Mouse (Mus musculus) layer of hippocampus, postnatal 10 days (tissue): ENCODE measurements around the gene Krt222. TPM values are rescaled to one million over a fixed set of nuclear protein-coding genes. Genes with fewer than 3 reads are reported as not detected.

Experiments used
- DNase-seq, 2 experiments: peaks; one replicate each; pipeline ENCODE4 v3.0.0; 2021; ENCODE audit warnings: low spot score in 2 of 2
- total RNA-seq, 2 experiments: library from RNA; stranded (reverse); gene quantifications; 2 replicates each; pipeline ENCODE4 v1.2.3; 2021

Gene Krt222
- total RNA-seq, 2 experiments from 2014 or later: 24.0 to 25.7 TPM

DNA sequence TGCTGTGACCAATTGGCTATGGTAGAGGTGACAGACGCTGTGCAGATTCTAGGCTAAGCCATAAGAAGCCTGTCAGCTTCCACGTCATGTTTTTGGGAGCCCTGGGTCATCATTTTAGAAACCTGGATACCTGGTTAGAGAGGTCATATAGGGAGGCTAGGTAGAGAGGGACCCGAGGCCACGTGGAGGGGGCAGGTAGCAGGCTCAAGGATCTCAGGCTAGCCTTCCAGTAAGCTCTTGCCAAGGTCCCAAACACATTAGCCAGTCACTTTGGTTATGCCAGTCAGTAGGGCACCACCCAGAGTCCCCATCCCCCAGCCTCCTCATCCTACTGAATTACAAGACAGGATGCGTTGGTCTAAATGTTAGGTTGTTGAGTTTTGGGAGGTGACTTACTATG, 1.8 kb downstream of the Krt222 start:
- DNase-seq: no peak

DNA sequence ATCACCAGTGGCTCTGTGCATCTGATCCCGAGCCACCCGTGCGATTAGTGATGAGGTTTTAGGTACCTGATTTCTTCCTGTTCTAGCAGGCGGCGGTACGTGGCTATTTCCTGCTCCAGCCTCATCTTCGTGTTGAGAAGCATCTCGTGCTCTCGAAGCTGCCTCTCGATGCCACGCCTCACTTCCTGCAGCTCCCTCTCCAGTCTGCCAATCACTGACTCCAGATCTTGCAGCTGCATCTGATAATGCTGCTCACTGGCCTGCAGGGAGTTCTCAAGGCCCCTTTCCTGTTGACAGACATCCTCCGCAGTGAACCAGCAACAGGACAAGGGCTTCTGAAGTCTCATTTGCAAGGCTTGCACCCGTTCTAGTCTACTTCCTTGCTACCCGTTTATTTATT, 5.4 kb downstream of the Krt222 start:
- no peak for DNase-seq

DNA sequence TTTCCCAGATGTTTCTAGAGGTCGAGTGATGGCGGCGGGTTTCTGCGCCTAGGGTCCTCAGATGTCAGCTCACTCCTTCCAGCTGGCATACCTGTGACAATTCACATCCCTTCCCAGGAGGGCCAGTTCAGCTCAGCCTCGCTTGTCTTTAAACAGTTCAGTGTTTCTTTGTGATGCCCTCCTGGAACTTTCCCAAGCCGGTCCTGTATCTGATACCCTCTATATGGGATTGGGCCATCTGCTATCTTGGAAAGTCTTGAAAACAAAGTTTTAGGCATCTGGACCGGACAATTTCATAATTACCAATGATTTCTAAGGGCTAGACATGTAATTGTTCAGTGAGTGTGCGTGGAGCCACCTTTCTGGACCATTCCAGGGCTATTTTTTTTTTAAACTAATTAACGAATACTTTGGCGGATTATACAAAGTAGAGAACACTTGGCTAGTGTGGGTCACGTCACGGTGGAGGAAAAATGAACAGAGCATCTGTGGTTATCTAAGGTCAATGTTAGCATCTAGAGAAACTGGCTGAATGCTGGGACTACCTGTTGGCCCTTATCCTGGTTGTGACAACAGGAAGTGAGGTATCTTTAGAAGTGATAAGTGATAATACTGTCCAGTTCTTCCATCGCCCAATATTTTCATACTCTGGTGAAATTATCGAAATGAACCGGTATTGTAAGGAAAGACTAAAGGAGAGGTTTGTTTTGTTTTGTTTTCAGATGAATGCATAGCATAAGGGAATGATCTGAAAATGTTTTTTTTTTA, 12.7 kb downstream of the Krt222 start:
- DNase-seq: no peak

DNA sequence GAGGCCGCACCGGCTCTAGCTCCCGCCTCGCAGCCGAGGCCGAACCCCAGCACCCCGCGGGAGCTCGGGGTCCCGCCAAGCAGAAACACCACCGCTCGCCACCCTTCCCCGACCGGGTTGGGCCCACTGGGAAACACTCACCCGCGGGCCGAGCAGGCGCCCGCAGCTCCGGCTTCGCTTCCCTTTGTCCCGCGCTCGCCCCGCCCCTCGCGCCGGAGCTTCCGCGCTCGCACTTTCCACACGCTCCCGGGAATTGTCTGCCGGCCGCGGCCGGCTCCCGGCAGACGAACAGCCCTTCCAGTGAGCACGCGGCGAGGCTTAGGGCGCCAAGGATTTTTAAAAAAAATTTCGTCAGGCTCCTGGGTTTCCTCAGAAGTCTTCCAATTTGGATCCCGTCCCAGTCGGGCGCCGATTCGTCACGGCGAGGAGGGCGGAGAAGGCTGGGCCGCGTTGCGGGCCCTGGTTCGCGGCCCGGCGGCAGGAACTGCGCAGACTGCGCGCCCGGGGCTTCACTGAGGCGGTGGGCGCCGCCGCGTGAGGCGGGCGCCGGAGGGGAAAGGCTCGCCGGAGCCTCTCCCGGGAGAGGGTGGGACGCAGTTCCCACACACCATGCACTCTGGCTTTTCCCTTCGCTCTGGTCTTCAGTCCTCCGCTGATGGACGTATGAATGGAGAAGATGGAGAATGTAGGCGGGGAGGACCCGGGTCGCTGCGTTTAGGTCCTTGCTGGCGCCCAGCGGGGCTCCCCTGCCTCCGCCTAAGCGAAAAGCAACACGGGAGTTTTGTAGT, 13.4 kb downstream of the Krt222 start, which contains the start of gene Smarce1:
Smarce1 (minus strand) TSS at position 757 of the 788 bp plus-strand sequence.
- peak; percentile 78 to 85 for DNase-seq

DNA sequence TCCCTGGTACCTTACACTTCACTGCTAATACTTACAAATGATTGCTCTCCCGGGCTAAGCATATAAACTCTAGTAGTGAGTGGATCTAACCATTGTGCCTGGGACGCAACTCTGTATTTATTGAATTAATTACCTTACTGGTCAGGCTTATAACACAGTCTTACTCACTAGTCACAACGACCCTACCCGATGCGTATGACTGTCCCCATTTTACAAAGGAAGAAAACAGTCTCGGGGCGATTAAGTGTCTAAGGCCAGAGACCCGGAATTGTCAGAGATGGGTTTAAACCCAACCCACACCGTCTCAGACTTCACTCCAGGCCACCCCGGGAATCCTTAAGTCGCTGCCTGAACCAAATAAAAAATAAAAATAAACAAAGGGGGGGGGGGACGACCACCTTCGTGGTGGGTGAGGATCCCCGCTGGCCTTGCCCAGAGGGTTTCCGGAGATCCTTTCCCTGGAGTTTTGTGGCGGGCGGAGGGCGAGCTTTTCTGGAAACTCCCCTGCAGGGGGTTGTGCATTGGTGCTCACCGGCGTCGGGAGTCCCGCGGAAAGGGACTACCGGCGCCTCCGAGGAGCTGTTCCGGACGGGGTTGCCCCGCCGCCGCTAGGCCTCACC, 14.1 kb downstream of the Krt222 start:
- DNase-seq: peak in 1 of 2 experiments; percentile 23

DNA sequence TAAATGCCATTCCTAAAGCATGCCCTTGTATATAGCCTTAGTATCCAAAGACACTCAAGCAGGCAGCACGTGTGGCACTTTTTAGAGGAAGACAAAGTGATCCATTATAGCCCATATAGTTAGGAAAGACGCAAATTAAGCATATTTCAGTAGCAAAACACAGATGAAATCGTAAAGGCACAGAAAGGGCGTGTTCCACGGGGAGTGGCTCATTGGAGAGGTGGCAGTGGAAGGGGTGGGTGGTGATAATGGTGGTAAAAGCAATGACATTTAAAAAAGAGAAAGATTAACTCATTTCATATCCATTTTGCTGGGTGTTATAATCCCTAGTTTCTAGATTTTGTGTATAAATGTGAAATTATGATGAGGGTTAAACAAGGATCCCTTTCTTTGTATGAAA, 17.6 kb downstream of the Krt222 start:
- DNase-seq: no peak

DNA sequence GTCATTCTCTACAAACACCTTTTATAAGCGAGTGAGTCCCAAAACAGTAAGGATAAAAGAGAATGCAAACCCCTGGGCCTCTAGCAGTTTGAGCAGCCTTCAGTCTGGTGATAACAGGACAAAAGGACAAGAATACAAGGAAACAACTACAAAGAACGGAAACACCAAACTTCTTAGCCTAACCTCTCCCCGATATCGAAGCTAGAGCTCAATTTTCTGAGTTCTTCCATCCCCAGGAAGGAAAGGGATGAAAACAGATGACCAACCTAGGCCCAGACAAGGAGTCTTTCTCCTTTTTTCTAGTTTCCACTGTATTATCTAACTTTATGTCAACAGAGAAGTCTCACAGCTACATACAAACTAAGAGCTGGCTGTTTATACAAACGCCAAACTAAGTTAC, 20.6 kb downstream of the Krt222 start:
- no peak for DNase-seq

DNA sequence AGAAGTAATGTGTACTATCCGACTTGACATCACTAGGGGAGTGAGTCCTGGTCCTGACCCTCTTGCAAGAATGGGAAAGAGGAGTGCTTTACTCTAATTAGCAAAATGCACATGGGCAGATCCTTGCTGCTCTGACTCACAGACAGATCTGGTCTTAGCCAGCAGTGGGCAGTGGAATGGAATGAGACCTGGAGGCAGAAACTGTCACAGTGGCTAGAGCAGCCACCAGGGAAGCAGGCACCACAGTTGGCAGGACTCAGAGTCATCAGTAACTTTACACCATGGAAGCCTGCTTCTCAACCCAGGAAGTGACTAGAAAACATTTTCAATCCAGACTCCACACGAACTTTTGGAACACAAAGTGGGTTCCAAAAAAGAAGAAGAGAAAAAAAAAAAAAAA, 22.1 kb downstream of the Krt222 start:
- no peak for DNase-seq

DNA sequence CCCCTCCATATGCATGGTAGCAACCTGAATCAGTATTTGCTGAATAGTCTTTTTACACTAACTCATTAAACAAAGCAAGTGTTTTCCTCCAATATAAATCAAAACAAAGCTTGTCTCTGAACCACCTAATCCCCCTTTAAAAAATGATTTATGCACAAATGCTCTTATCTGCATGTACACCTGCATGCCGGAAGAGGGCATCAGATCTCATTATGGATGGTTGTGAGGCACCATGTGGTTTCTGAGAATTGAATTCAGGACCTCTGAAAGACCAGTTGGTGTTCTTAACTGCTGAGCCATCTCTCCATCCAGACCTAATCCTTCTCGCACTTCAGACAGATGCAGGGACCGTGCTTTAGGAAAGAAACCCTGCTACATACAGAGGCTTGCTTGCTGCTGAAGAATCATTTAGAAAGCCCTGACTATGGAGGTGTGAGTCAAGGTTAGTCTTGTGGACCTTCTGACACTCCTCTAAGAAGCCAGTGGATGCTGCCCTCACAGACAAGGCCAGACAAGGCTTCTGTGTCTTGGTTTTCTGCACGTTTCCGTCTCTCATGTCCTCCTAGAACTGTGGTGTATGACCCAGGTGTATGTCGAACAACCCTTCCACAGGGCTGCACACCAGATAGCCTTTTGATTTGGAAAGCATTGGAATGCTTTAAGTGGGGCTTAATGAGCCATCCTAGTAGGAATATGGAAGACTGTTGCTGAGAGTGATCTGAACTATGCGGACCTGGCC, 26.5 kb downstream of the Krt222 start:
- no peak for DNase-seq

DNA sequence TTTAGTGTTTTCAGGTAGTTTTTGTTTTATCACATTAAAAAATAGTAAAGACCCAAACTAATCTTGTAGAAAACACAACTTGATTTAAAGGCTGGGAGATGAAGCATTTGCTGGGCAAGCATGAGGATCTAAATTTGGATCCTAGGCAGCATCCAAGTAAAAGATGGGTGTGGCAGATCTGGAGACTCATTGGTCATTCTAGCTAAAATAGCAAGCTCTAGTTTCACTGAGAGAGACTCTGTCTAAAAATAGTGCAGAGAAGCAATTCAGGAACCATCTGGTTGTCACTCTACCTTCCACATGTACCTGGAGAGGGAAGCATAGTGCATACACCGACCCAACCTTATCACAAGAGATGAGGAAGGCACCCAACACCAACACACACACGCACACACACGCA, 27.7 kb downstream of the Krt222 start:
- no peak for DNase-seq

DNA sequence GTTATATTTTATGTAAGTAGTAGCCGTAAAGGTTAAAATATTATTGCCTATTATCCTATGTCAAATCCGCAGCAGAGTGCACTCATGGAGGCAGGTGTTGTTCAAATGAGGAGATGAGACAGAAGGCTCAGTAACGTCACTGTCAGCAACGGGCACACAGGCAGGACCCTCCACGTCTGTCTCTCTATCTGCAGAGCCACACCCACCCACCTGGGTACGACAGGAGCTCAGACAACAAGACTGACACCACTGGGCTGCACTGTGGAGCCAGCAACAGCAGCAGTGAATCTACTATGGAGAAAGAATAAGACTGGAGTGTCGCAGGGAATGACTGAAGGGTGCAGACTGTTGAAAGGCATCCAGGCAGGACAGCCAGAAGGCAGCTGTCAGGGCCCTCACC, 31.2 kb downstream of the Krt222 start:
- DNase-seq: no peak

DNA sequence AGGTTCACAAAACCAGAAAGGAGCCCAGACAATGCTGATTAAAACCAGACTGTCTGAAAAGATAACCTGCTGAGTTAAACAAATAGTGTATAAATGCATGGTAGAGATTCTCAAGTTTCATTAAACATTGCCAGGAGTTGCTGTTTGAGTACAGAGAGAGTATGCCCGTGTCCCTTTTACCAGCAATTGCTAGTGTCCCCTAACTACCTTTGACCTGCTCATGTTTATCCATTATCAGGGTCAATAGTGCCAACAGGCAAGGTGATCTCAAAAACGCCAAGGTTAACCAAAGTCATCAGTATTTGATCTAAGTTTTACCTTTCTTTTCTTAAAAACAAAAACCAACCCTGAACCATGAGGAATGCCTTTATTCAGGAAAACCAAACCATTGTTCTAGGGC, 31.9 kb downstream of the Krt222 start:
- no peak for DNase-seq

DNA sequence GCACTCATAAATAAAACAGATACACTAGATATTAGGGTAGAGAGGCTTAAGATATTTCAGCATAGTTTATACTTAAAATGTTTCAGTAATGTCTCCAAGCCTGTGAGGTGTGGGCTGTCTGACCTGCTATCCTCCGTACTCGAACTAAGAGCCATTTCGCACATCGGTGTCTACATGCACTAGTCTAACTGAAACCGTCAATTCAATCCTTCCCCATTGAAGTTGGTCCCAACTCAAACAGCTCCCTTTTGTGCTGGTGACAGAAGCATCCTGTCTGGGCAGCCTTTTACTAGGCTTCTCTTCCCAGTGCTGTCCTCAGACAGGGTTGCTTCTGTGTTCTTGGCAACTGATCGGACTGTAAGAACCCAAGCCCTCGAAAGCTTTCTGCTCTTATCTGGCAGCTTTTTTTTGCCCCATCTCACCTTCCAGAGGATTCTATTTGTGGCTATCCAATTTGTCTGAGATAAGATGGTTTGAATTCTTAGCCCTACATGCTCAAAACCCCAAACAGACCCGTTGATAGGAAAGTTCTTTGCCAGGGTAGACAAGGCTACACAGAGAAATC, 35.7 kb downstream of the Krt222 start:
- DNase-seq: no peak

DNA sequence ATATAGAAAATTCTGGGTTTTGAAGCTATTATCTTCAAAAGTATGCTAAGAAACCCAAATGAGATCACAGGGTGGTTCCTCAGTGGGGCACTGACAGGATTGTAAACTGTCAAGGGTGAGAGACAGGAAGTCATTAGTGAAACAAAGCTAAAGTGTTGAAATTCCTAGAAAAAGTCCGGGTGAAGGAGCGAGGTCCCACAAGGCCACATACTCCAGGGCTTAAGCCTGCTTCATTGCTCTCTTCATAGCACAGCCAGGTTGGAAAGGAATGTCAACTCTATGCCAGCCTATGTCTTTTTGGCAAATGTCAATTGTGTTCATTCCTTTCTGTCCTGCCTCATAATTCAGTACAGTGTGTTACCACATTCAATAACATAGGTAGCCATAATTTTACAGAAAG, 36.4 kb downstream of the Krt222 start:
- no peak for DNase-seq

DNA sequence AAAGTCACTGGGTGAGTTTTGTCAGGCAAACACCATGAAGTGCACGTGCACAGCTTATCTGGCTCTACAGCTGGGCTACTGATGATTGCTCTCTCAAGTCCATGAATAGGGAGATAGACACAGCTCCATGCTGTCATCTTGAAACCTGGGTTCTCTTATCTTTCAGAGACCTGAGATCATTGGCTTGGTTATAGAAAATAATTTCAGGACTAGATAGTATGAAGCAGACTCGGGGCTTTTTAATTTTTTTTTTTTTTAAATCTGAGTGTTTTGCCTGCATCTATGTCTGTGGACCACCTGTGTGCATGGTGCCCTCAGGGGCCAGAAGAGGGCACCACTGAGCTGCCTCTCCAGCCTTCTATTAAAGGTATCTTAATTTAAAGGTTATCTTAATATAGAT, 36.9 kb downstream of the Krt222 start:
- DNase-seq: peak in 1 of 2 experiments; percentile 31

DNA sequence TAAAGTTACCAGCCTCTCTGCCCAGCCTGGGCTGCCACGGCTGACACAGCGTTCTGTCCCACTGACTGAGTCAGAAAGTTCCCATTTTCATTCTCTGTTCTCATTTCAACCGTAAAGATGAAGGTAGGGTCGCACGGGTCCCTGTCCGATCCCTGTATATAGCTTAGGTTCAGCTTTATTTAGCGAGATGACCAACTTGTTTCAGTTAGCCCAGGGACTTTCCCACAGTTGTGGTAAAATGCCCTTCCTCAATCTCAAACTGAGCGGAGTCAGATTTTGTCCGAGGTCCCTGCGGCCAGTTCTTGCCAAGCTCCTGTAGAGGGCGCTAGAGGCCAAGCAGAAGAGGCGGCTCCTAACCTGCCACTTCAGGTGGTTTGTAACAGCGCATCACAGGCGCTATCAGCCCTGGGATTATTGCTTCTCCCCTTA, 54.7 kb downstream of the Krt222 start:
- DNase-seq: peak; percentile 54 to 61

DNA sequence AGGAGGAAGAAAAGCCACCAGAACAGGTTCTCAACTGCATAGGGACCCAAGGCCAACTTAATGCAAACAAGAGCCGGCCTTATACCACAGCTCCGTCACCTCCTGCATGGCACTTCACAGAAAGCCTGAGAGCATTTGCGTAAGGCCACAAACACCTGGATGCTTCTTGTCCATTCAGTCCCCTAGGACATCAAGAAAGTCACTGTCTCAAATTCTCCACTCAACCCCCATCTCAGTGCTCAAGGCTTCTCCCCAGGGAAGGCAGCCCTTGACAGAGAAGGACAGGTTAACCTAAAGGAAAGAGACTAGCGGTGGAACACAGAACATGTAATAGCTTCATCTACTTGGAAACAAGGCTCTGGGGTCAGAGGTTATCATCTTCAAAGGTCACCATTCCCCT, 56.5 kb downstream of the Krt222 start:
- DNase-seq: no peak

DNA sequence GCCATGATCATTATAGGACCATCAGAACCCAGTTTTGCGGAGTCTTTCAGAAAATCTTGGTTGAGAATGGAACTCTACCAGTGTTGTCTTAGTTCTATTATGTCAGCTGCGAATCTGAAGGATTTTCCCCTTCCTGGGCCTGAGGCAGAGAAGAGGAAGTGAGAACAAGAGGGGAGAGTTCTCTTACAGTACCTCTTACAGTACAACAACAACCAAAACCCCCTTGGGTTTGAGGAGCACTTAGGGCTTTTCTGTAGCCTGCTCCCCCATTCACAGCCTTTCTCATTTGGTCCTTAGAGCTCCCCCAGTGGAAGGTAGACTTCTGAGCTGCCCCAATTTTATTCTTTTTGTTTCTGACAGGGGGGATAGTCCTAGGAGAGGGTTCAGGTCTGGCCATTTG, 57.0 kb downstream of the Krt222 start:
- DNase-seq: no peak
